Mouse (Mus musculus) gastrocnemius, postnatal 10 days (tissue): ENCODE results near the gene Hat1. TPM values are rescaled to one million over a fixed set of nuclear protein-coding genes. Genes with fewer than 3 reads are reported as not detected.

ENCODE experiments used
- DNase-seq: peaks from one replicate; pipeline ENCODE4 v3.0.0; 2021; ENCODE audit warnings: mixed read lengths
- total RNA-seq, 2 experiments: library from RNA; stranded (reverse); gene quantifications; 2 replicates each; pipeline ENCODE4 v1.2.3; 2021

The Hat1 gene
- total RNA-seq, 2 experiments from 2014 or later: 17.4 to 20.3 TPM

DNA sequence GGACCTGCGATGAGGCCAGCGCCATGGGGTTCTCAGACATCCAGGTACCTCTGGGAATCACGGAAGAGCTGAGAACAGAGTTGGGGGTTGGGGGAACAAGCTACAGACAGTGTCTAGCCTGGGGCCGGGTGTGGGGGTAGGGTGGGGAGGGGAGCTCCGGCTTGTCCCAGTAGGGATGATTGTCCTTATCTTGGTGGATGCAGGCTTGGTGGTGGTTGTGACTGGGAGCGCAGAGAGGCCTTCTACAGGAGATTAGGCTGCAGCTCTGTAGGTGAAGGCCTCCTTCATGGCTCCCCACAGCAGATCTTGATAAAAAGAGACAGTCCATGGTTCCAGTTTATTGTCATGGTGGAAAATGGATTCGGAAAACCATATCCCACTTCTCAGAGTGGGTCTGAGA is 72.8 kb downstream of the Hat1 start:
- DNase-seq: no peak

DNA sequence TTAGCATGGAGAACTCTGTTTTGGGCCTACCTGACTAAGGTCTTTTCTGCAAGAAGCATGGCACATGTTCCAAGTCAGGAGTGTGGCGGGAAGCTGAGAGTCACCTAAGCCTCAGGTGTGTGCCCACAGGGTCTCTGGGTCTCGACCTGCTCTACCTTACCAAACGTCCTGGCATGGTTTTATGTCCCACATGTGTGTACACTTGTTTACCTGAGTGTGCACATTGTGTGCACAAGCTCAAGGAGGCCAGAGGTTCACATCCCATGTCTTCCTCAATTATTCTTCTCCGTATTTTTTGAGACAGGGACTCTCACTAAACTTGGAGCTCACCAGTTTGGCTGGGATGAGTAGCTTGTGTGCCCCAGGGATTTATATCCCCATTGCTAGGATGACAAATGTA is 73.3 kb downstream of the Hat1 start:
- no peak for DNase-seq

DNA sequence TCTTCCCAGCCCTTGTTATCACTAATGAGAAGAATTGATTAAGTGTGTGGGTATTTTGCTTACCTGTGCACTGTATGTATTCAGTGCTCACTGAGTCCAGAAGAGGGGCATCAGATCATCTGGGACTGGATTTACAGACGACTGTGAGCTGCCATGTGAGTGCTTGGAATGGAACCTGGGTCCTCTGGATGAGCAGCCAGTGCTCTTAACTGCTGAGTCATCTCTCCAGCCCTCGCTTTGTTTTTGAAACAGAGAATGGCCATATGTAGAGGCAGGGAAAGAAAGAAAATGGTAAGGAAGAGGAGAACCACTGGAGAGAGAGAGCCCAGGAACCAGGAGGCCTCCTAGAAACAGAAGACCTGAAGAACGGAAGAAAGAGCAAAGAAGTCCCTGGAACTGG is 73.8 kb downstream of the Hat1 start:
- no peak for DNase-seq

DNA sequence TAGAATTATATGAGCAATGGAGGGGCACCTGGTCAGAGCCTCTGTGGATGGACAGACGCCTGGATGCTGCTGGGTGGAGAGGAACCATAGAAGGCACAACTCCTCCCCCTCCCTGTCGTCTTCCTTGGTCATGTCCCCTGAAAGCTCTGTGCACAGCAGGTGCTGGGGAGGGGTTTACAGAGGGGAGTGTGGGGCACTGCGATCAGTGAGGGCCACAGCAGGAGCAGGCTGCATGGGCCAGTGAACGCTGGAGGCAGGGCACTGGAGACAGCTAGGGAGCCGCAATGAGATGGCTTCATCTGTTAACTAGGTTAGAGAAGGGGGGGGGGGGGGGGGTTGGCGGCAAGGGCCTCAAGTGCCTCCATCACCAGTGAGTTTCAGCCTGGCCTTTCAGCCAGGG is 77.3 kb downstream of the Hat1 start:
- DNase-seq: no peak

DNA sequence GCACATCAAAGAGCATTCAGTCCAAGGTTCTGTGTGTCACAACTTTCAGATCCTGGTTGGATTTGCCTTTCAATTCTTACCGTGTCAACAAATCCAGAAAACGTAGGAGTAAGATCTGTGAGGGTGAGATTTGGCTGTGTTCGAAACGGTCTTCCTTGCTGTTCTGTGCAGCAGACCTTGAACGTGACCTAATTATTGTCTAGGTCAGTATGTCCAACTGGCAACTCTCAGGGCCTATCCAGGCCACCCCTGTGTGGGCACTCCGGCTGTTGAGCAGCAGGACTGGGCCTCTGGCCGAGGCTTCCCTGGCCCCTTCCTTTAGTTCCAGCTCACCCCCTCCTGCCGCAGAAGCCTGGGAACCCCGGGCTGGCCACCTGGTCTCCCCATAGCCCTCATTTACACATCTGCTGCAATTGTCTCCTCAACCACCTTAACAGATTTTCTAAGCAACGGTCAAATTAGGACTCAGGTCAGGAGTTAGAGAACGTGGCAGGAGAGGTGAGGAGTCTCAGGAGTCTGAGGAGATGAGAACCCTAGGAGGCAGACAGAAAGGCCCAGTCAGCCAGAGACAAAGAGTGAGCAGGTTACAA is 78.2 kb downstream of the Hat1 start:
- DNase-seq: no peak

DNA sequence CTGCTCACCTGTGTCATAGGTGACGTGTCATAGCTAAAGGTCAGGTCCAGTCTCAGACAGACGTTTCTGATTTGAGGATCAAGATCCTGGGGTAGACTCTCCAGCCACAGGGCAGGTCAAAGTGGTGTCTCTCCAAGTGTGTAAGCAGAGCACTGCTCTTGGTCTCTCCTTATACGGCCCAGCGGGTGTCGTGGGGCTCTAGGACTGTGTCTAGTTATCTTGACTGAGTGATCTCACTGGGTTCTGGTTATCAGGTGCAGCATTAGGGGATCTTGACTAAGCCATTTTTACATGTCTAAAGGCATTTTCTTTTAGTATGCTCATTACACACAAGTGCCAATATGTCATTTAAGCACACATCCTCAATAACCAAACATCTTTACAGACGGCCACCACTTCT is 82.3 kb downstream of the Hat1 start:
- no peak for DNase-seq

DNA sequence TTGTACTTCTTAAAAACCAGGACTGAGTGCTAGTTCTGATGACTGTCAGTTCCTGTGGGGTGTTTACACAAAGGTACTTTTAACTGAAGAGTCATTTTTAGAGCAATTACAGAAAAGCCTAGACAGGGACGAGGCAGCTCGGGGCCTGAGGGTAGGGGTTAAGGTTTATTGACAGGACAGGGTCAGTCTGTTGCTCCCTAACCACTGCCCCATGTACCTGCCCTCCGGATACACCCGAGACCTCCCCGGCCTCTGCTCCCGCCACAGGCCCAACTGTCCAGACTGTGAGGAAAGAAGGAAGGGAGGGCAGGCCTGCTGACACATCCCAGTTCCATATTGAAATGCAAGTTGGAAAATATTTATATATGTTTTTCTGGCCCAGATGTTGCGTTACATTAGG is 85.1 kb downstream of the Hat1 start:
- DNase-seq: no peak

DNA sequence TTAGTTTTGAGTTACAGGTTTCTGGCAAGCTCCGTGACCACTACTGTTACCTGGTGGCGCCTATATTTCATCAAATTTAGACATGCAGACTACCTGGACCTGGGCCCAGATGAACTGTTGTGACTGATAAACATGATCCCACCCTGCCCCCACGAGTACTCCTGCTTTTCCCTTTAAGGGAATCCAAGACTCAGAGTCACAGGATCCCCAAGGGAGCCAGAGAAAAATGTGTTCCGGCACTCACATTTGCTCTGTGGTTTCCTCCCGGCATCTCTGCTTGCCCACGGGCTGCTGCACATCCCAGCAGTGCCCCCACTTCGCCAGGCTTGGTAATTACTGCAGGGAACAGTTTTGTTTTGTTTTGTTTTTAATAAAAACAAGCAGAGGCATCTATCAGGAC is 85.6 kb downstream of the Hat1 start:
- DNase-seq: no peak

DNA sequence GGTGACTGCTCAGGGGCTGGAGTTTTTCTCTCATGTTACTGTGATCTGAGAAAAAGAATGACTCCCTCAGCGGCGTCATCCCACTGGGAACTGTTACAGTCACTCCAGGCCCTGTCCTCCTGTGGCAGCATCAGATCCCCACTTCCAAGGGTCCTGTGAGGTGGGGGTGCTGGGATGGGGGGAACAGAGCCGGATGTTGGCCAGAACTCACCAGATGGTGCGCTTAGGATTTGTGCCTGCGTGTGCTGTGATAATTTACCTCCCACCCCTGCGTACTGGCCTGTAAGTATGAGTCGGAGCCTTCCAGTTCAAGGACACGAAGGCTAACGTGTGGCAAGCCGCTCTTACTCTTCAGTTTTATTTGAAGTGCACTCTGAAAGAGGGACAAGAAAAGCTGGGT is 86.6 kb downstream of the Hat1 start:
- no peak for DNase-seq

DNA sequence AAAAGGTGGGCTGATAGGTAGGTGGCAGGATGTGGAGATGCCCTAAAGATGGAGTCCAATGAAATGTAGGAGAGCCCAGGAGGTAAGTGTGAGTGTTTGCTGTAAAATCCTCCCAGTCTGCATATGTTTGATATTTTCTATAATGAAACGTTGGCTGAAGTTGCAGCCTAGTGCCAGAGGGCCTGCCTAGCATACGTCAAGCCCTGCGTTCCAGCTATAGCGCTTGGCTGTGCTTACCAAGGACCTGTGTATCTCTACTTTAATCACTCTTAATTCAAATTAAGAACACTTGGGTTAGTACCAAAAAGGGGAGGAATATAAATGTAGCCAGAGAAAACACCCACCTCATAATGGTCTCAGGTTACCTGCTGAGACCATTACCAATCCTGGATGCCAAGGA is 87.0 kb downstream of the Hat1 start:
- no peak for DNase-seq

DNA sequence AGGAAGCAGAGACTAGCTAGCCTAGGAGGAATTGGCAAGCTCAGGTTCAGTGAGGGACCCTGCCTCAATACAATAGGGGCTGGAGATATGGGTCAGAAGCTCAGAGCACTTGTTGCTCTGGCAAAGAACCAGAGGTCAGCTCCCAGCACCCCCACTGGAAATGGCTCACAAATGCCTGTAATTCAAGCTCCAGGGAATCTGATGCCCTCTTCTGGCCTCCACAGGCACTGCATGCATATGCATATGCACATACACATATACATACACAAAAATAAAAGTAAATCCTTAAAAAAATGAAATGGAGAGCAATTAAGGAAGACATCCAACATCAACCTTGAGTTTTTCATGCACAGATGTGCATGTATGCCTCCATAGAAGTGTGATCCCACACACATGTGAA is 89.0 kb downstream of the Hat1 start:
- DNase-seq: no peak

DNA sequence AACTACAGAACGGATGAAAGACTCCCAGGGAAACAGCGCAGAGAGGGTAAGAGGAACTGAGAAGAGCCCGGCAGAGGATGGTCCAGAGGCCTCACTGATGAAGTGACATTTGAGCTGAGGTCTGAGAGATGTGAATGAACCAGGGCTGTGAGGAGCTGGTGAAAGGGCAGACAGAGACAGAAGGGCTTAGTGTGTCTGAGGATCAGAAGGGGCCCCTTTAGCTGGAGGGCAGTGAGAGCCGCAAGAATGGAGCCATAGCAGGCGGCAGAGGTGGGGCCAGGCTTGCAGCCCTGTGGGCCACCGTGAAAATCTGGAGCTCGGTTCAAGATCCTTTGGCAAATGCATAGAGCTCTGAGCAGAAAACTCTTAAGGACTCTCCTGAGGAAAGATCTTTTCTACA is 91.2 kb downstream of the Hat1 start:
- DNase-seq: no peak

DNA sequence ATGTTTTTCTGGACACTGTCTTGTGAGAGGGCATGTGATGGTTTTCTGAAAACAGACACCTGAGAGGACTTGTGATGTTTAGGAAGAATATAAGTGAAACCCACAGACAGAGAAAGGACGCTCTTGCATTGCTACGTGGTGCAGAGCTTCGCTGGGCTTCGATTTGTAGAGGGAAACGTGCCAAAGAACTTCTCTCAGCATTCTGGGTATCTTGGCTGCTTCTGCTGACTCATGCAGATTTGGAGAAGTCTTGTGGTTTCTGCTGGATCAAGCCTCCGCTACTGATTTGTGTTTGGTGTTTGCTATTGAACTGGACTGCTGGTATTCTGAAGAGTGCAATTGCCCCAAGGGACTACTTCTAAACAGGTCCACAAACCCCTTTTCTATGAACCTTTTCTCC is 93.1 kb downstream of the Hat1 start:
- no peak for DNase-seq

DNA sequence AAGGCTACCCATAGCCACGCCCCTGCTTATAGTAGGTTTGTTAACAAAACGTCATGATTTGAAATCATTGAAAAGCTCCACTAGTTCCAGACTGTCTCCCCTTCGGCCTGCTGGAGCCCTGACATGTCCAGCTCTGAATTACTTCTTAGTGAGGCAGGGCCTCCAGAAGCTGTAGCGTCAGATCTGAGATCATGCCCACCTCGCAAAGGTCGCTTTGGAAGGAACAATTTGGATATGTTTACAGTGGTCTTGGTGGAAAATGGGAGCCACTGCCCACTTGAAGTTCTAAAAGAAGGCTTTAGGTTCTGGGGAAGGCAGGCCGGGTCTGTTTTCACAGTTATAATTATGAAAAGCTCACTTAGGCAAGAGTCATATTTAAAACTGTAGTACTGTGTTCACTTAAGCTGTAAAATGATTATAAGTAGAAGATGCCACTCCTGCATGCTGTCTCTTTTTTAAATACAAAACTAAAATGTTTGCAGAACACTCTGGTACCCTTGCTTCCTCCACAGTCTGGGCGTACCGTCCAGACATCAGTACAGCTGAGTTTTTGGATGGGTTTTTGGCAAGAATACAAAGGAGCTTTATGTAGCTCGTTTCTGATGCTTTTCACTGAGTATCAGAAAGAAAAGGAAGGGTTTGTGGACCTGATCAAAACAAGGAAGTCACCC is 94.4 kb downstream of the Hat1 start:
- DNase-seq: no peak

DNA sequence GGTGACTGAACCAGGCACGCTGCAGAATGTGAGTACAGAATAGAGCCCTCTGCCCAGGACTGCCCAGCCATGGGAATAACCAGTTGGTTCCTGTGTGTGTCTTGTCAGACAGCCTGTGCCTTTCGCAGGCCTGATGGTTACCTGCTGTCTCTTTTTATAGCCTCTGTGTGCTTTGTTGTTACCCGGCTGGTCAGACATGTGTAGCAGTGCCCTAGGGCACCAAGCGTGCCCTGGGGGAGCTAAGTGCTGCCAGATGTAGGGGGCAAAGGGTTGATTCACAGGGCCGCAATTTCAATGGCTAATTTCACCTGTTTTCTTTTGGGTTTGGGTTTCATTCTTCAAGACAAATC is 94.9 kb downstream of the Hat1 start:
- DNase-seq: no peak

Other genes with a start within 250 kb of the Hat1 start
- gene Dync1i2, start 177.3 kb upstream of the Hat1 start, total RNA-seq: 10 to 100 TPM; 54.5 to 62.8 TPM
- 100 to 1,000 TPM; 269 to 340 TPM for gene Slc25a12, start 21.2 kb upstream of the Hat1 start, total RNA-seq
- gene Metap1d, start 64.3 kb downstream of the Hat1 start, total RNA-seq: 10 to 100 TPM; 22.6 to 26.1 TPM
- under 1 TPM; 0.23 to 0.54 TPM for gene Dlx1, start 139.2 kb downstream of the Hat1 start, total RNA-seq
- gene Dlx2, start 157.8 kb downstream of the Hat1 start, total RNA-seq: under 1 TPM in 1 of 2 experiments, not detected in 1; 0.09 TPM